Mouse (Mus musculus): ENCODE data around the gene Rab25. TPM values are rescaled to one million over a fixed set of nuclear protein-coding genes. Genes with fewer than 3 reads are reported as not detected.

Rab25 gene
- total and polyA plus RNA-seq, 3 experiments: 2.2 TPM; not detected in 2

DNA sequence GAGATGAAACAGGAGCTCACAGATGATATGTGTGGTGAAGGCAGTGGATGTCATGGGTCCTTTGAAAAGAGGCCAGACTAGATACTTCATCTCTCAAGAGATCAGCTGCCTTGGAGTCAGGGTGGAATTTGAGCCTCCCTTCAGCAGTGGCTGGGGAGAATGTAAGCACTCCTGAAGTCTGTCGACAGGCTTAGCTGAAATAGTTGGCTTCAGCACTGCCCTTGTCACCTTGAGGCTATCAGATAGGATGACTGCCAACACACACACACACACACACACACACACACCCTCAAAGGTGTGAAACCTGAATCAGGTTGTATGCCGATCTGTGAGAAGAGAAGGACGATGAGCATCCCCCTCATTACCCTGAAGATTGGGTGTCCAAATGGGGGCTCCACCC is 42.9 kb upstream of the Rab25 start:
- 64% methylated on average over 3 of the region's 3 CpGs for WGBS
- intact Hi-C loops (cut with DNase I): no loop called here

DNA sequence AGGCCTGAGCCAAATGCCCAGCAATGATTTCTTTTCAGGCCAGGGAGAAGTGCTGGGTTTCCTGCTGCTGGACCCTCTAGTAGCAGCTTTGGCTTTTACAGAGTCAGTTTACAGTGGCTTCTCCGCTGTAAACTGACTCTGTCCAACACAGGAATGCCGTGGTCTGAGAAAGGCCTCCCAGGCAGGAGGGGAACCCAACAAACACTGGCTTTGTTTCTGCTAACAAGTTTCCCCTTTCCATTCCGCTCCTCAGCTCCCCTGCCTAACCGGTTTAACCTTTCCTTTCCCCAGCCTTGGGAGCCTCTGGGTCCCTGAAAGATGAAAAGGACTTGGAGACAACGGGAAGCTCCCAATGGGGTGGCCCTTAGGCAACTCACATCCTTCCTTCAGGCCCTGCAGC is 42.1 kb upstream of the Rab25 start:
- H3K27ac ChIP-seq: no peak overlapping the region
- no peak overlapping the region for H3K9ac ChIP-seq (ENCODE audit: low read depth, low read length)
- no peak for TF ChIP-seq EP300 (IDR thresholded peaks at IDR 0.05; ENCODE audit: insufficient read depth, low read depth, low read length)
- no peak for DNase-seq
- no peaks in the 10 kb centered on the region for H3K27me3 ChIP-seq (ENCODE audit: control insufficient read depth, insufficient read depth, low read length)
- no peaks in the 10 kb centered on the region for H3K36me3 ChIP-seq (ENCODE audit: control insufficient read depth, insufficient read depth, low read length)
- H3K79me2 ChIP-seq (replicated peaks; ENCODE audit: control insufficient read depth, insufficient read depth, low read length): no peaks in the 10 kb centered on the region
- intact Hi-C loops (cut with DNase I): no loop called here
- H3K4me3 ChIP-seq: no peak overlapping the region
- 50% methylated on average over 5 of the region's 5 CpGs for WGBS
- peaks cover 6% of the 10 kb centered on the region for H3K4me1 ChIP-seq (ENCODE audit: control insufficient read depth, insufficient read depth, low read length)

More for the DNA sequence above, 42.9 kb upstream of the Rab25 start:
- TF ChIP-seq POLR2A (IDR thresholded peaks at IDR 0.05; ENCODE audit: insufficient read depth, low read depth, low read length): no peak
- TF ChIP-seq CTCF (IDR thresholded peaks at IDR 0.05): no peak
- no peak for TF ChIP-seq EP300 (IDR thresholded peaks at IDR 0.05; ENCODE audit: insufficient read depth, low read depth, low read length)
- DNase-seq: no peak
- H3K27ac ChIP-seq: no peak overlapping the region
- H3K4me1 ChIP-seq (ENCODE audit: control insufficient read depth, insufficient read depth, low read length): peaks cover 6% of the 10 kb centered on the region
- no peak overlapping the region for H3K4me3 ChIP-seq
- no peaks in the 10 kb centered on the region for H3K36me3 ChIP-seq (ENCODE audit: control insufficient read depth, insufficient read depth, low read length)
- H3K79me2 ChIP-seq (replicated peaks; ENCODE audit: control insufficient read depth, insufficient read depth, low read length): no peaks in the 10 kb centered on the region
- H3K9ac ChIP-seq (ENCODE audit: low read depth, low read length): no peak overlapping the region
- H3K27me3 ChIP-seq (ENCODE audit: control insufficient read depth, insufficient read depth, low read length): no peaks in the 10 kb centered on the region

DNA sequence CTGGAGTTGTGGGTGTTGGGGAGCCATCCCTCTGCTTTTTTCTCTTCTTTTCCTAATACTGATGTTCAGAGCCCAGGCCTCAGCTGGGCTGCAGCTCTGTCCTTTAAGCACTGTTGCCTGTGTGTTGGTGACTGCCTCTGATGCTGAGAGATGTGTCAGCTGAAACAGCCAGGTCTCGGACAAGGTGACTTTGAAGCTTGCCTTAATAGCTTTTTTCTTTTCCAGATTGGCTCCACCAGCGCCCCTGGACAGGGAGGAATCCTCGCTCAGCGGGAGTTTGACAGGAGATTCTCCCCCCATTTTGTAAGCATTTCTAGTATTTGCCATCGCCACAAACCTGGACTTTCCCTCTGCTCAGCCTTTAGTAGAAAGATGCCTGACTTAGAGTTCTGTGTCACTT is 38.5 kb upstream of the Rab25 start:
- Histone ChIP-seq H3K27me3 (ENCODE audit: control insufficient read depth, insufficient read depth, low read length) (no peaks in the 10 kb centered on the region), H3K4me3 (no peak overlapping the region), H3K27ac (no peak overlapping the region), H3K36me3 (ENCODE audit: control insufficient read depth, insufficient read depth, low read length) (no peaks in the 10 kb centered on the region), H3K79me2 (replicated peaks; ENCODE audit: control insufficient read depth, insufficient read depth, low read length) (no peaks in the 10 kb centered on the region), H3K4me1 (ENCODE audit: control insufficient read depth, insufficient read depth, low read length) (no peaks in the 10 kb centered on the region; the same call in 1 of the 2 replicates), H3K9ac (ENCODE audit: low read depth, low read length) (no peak overlapping the region)
- TF ChIP-seq CTCF (IDR thresholded peaks at IDR 0.05) (no peak), EP300 (IDR thresholded peaks at IDR 0.05; ENCODE audit: insufficient read depth, low read depth, low read length) (no peak), POLR2A (IDR thresholded peaks at IDR 0.05; ENCODE audit: insufficient read depth, low read depth, low read length) (no peak)
- intact Hi-C loops (cut with DNase I): no loop called here
- 95% methylated on average over 5 of the region's 5 CpGs for WGBS
- DNase-seq: no peak

DNA sequence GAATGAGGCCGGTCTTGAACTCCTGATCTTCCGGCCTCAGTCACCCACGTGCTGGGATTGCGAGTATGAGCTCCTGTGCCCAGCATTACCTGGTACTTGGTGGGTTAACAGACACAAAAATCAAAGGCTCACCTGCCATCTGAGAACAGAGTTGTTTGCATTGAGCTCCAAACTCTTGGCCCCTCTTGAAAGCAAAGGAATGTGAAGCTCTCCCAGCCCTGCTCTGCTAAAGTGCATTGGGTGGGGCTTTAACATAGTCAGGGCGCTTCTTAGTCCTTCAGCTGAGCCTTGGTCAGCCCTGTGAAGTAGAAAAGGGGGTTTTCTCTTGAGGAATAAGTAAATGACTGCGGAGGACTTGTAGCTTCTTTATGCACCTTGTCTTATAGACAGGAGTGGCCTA is 37.7 kb upstream of the Rab25 start:
- Histone ChIP-seq H3K27me3 (ENCODE audit: control insufficient read depth, insufficient read depth, low read length) (no peaks in the 10 kb centered on the region), H3K4me3 (no peak overlapping the region), H3K36me3 (ENCODE audit: control insufficient read depth, insufficient read depth, low read length) (no peaks in the 10 kb centered on the region), H3K4me1 (ENCODE audit: control insufficient read depth, insufficient read depth, low read length) (no peaks in the 10 kb centered on the region), H3K79me2 (replicated peaks; ENCODE audit: control insufficient read depth, insufficient read depth, low read length) (0 out of 2 replicates have a peak, but pooled peaks cover 2% of the 10 kb centered on the region), H3K27ac (no peak overlapping the region), H3K9ac (ENCODE audit: low read depth, low read length) (no peak overlapping the region)
- no peak for TF ChIP-seq EP300 (IDR thresholded peaks at IDR 0.05; ENCODE audit: insufficient read depth, low read depth, low read length)
- no peak for TF ChIP-seq CTCF (IDR thresholded peaks at IDR 0.05)
- no peak for TF ChIP-seq POLR2A (IDR thresholded peaks at IDR 0.05; ENCODE audit: insufficient read depth, low read depth, low read length)
- 94% methylated on average over 6 of the region's 6 CpGs for WGBS
- DNase-seq: no peak
- intact Hi-C loops (cut with DNase I): no loop called here

DNA sequence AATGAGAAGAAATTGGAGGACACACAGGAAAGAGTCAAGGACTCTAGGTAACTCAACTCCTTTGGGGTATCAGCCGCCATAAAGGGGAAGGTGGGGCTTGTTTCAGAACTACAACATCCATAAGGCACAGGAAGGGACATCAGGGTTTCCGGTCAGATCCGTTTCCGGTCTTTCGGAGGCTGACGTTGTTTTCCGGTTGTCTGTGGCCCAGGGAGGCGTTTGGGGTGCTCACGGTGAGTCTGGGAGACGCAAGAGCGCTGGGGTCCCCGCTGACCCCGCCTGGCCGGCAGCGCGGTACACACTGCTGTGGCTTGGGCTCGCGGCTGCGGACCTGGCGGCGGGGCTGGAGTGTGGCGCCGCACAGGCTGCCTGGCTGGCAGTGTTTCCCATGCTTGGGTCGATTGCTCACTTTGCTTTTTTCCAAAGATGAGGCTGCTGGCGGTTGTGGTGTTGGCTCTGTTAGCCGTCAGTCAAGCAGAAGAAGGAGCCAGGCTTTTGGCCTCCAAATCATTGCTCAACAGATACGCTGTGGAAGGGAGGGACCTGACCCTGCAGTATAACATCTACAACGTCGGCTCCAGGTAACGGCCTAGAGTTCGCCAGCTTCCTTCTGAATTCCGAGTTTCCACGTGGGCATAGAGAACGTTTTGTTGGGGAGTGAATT is 31.5 kb upstream of the Rab25 start:
- H3K36me3 ChIP-seq (ENCODE audit: control insufficient read depth, insufficient read depth, low read length): peaks cover 3% of the 10 kb centered on the region; the same call in 1 of the 2 replicates

More for the DNA sequence above, 31.5 kb upstream of the Rab25 start:
- peak; percentile 84 to 85 for DNase-seq
- TF ChIP-seq CTCF (IDR thresholded peaks at IDR 0.05) (no peak), EP300 (IDR thresholded peaks at IDR 0.05; ENCODE audit: insufficient read depth, low read depth, low read length) (0 out of 2 replicates have a peak, but pooled peaks have one; percentile 48), POLR2A (IDR thresholded peaks at IDR 0.05; ENCODE audit: insufficient read depth, low read depth, low read length) (peak; percentile 90)
- Histone ChIP-seq H3K9ac (ENCODE audit: low read depth, low read length) (peak overlapping the region; percentile 99), H3K4me1 (ENCODE audit: control insufficient read depth, insufficient read depth, low read length) (no peaks in the 10 kb centered on the region), H3K27me3 (ENCODE audit: control insufficient read depth, insufficient read depth, low read length) (no peaks in the 10 kb centered on the region), H3K79me2 (replicated peaks; ENCODE audit: control insufficient read depth, insufficient read depth, low read length) (0 out of 2 replicates have a peak, but pooled peaks cover 3% of the 10 kb centered on the region), H3K27ac (peak overlapping the region; percentile 87), H3K4me3 (peak overlapping the region; percentile 86)
- intact Hi-C loops (cut with DNase I): loop anchor here (2.0 kb wide), 1 partner anchor 27 kb away; the partner anchor contains the start of genes Lamtor2 and Ubqln4
- under 1% methylated on average over 34 of the region's 34 CpGs for WGBS

Data from heart, adult 2 months (tissue).